8 mouse cellular contexts compared by ENCODE assay signal in genomic region chr6:37351731-37352380, GRCm38 (mm10). TPM values are rescaled to one million over a fixed set of nuclear protein-coding genes. Genes with fewer than 3 reads are reported as not detected.
A peak's percentile ranks its signal among the peaks of the same experiment; 100 is the strongest.
DNase-seq lines count a peak whose midpoint lies in the region; ATAC-seq and TF ChIP-seq lines count a peak whose summit lies in the region.

No protein-coding gene starts in this region.

- H3K9ac ChIP-seq in intestine, embryonic 16.5 days (ENCODE audit: low read depth, low read length): no peak overlapping the region
- H3K9ac ChIP-seq in midbrain, postnatal 0 days (replicated peaks; ENCODE audit: low read length, poor library complexity, severe bottlenecking): no peak overlapping the region

- TF ChIP-seq CTCF in spleen, adult 2 months (IDR thresholded peaks at IDR 0.05; ENCODE audit: extremely low read depth, insufficient read depth, insufficient read length, insufficient replicate concordance): peak; percentile 38; the same call in 1 of the 2 replicates
- TF ChIP-seq CTCF in gastrocnemius, adult 2 months (IDR thresholded peaks at IDR 0.05): peak; percentile 85
- peak; percentile 94 for TF ChIP-seq CTCF in midbrain, postnatal 0 days (IDR thresholded peaks at IDR 0.05)

- TF ChIP-seq POLR2A in spleen, adult 2 months (IDR thresholded peaks at IDR 0.05; ENCODE audit: low read depth, low read length): no peak

- intact Hi-C loops in gastrocnemius, adult 2 months (cut with DNase I): loop anchor here (1.0 to 5.0 kb wide), 2 partner anchors 255 to 300 kb away; no protein-coding TSS in a partner anchor

- no peaks in the 10 kb centered on the region for H3K36me3 ChIP-seq in spleen, adult 2 months (ENCODE audit: control insufficient read depth, insufficient read depth, low read length)
- no peaks in the 10 kb centered on the region for H3K36me3 ChIP-seq in intestine, embryonic 16.5 days (ENCODE audit: control insufficient read depth, insufficient read depth, low read length)
- peaks cover 49% of the 10 kb centered on the region for H3K36me3 ChIP-seq in limb, embryonic 10.5 days
- H3K36me3 ChIP-seq in midbrain, postnatal 0 days (ENCODE audit: insufficient read depth, low read length): no peaks in the 10 kb centered on the region

- DNase-seq in spleen, adult 2 months (ENCODE audit: low read depth in 1 of 2, low spot score in 2 of 2): peak in 1 of 2 experiments; percentile 23
- no peak for DNase-seq in spleen, adult 12 weeks (ENCODE audit: low spot score)
- DNase-seq in cerebellum, postnatal 10 days: peak; percentile 89
- DNase-seq in gastrocnemius, adult 2 months: peak; percentile 67
- peak; percentile 77 for DNase-seq in limb, embryonic 10.5 days (ENCODE audit: low spot score)
- DNase-seq in midbrain, postnatal 0 days (ENCODE audit: low spot score): peak; percentile 79
- peak; percentile 53 for DNase-seq in thymus, postnatal 4 days

- H3K4me1 ChIP-seq in spleen, adult 2 months (ENCODE audit: control insufficient read depth, insufficient read depth, insufficient read length): no peaks in the 10 kb centered on the region
- H3K4me1 ChIP-seq in intestine, embryonic 16.5 days (ENCODE audit: control insufficient read depth, insufficient read depth, low read length): peaks cover 4% of the 10 kb centered on the region
- peaks cover 9% of the 10 kb centered on the region for H3K4me1 ChIP-seq in limb, embryonic 10.5 days
- no peaks in the 10 kb centered on the region for H3K4me1 ChIP-seq in midbrain, postnatal 0 days (ENCODE audit: insufficient read depth, low read length)

- no peak overlapping the region for H3K4me3 ChIP-seq in spleen, adult 2 months (ENCODE audit: extremely low read depth, insufficient read depth, insufficient read length)
- H3K4me3 ChIP-seq in gastrocnemius, adult 2 months: no peak overlapping the region
- no peak overlapping the region for H3K4me3 ChIP-seq in intestine, embryonic 16.5 days (ENCODE audit: low read length)
- H3K4me3 ChIP-seq in limb, embryonic 10.5 days: no peak overlapping the region
- H3K4me3 ChIP-seq in midbrain, postnatal 0 days (ENCODE audit: low read depth, low read length): no peak overlapping the region

- no peak overlapping the region for H3K27ac ChIP-seq in spleen, adult 2 months (ENCODE audit: insufficient read depth, low read length)
- no peak overlapping the region for H3K27ac ChIP-seq in gastrocnemius, adult 2 months
- no peak overlapping the region for H3K27ac ChIP-seq in intestine, embryonic 16.5 days (ENCODE audit: low read length)
- H3K27ac ChIP-seq in limb, embryonic 10.5 days: 0 out of 2 replicates have a peak overlapping the region, but pooled peaks have one; percentile 30
- no peak overlapping the region for H3K27ac ChIP-seq in midbrain, postnatal 0 days (ENCODE audit: low read depth, low read length)

- H3K4me2 ChIP-seq in intestine, embryonic 16.5 days (ENCODE audit: low read depth, low read length): no peak overlapping the region
- H3K4me2 ChIP-seq in midbrain, postnatal 0 days (ENCODE audit: low read depth, low read length, poor library complexity, severe bottlenecking): no peak overlapping the region

- WGBS in spleen, adult 2 months: 48% methylated on average over 10 of the region's 10 CpGs
- WGBS in intestine, embryonic 16.5 days: 24% methylated on average over 10 of the region's 10 CpGs
- 22% methylated on average over 10 of the region's 10 CpGs for WGBS in limb, embryonic 10.5 days
- 24% methylated on average over 10 of the region's 10 CpGs for WGBS in midbrain, postnatal 0 days

- no peaks in the 10 kb centered on the region for H3K27me3 ChIP-seq in spleen, adult 2 months (ENCODE audit: control insufficient read depth, insufficient read depth, low read length)
- no peaks in the 10 kb centered on the region for H3K27me3 ChIP-seq in intestine, embryonic 16.5 days (replicated peaks; ENCODE audit: control insufficient read depth, insufficient read depth, low read length)
- no peaks in the 10 kb centered on the region for H3K27me3 ChIP-seq in limb, embryonic 10.5 days (ENCODE audit: low read depth, poor library complexity, severe bottlenecking)
- H3K27me3 ChIP-seq in midbrain, postnatal 0 days (ENCODE audit: insufficient read depth, low read length): no peaks in the 10 kb centered on the region

- peak; percentile 72; the same call in 1 of the 2 replicates for ATAC-seq in intestine, embryonic 16.5 days
- 0 out of 2 replicates have a peak, but pooled peaks have one; percentile 35 for ATAC-seq in midbrain, postnatal 0 days (ENCODE audit: low FRiP score)

- no peaks in the 10 kb centered on the region for H3K9me3 ChIP-seq in intestine, embryonic 16.5 days (ENCODE audit: control insufficient read depth, low read length)
- no peaks in the 10 kb centered on the region for H3K9me3 ChIP-seq in limb, embryonic 10.5 days (replicated peaks)
- no peaks in the 10 kb centered on the region for H3K9me3 ChIP-seq in midbrain, postnatal 0 days (ENCODE audit: low read length)

RNA-seq across cellular contexts. Expression of gene Dgki, which starts 51.9 kb away (rescaled TPM):
- polyA plus RNA-seq in spleen, adult 2 months (2012; rRNA removed): 0.39 and 0.70 TPM in 2 replicates
- total RNA-seq in gastrocnemius, adult 2 months (2021): under 1 TPM in 1 of 2 experiments, not detected in 1; 0.25 TPM
- 0.37 and 0.38 TPM in 2 replicates for polyA plus RNA-seq in intestine, embryonic 16.5 days (2015; fragmentation: Nextera tagmentation; extraction: Ambion mirVana)
- polyA plus RNA-seq in limb, embryonic 10.5 days (2016; fragmentation: Nextera tagmentation; extraction: Ambion mirVana): 0.34 and 0.48 TPM in 2 replicates
- total RNA-seq in midbrain, postnatal 0 days (2014; rRNA removed): 26.9 and 32.4 TPM in 2 replicates
- 3.3 and 4.6 TPM in 2 replicates for polyA plus RNA-seq in midbrain, postnatal 0 days (2015; fragmentation: Nextera tagmentation; extraction: Ambion mirVana)

Comparison
In these comparisons a context has a peak if more than half of its experiments do, and no peak if none do; other contexts are left out.
1. CTCF ChIP-seq: peak in every context shown above with its lines; median percentile 94 in midbrain, postnatal 0 days; 85 in gastrocnemius, adult 2 months; 38 in spleen, adult 2 months.